Mouse (Mus musculus) erythroblast, embryonic 14.5 days (primary cell): ENCODE measurements around the gene Arl6ip1.

Source experiments
- GATA1 ChIP-seq: IDR thresholded peaks from 2 replicates; pipeline ENCODE4 v1.6.1; 2012; ENCODE audit warnings: low read length, inconsistent platforms, mixed read lengths
- TAL1 ChIP-seq: IDR thresholded peaks from 3 replicates; pipeline ENCODE4 v1.6.1; 2012; ENCODE audit warnings: low read length, inconsistent platforms, mixed read lengths

DNA sequence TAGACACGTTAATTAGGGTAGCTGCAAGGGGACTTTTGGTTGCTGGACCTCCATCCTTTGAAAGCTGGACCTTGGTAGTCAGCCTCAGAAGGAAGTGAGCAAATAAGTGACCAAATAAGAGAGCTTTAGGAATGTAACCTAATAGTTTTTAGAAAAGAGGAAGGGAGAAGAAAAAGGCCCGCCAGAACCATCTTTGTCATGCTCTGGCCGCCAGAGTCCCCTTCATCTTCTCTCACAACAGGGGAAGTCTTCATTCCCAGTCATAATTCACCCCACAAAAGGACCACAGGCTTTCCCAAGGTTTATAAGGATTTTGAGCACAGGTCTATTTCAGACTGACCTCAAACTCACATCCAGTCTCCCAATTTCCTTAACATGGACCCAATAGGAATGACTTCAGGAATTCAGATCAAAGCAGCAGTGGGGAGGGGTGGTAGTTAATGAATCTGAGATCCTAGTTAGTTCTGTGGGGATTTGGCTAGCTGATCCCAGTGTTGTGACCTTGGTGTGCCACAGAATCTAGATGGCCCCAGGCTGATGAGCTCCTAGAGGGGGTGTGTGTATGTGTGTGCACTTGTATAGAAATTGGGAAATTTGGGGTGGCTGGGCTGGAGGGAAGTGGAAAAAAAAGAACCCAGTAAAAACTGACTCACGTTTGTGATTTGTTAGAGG is 11.8 kb downstream of the Arl6ip1 start:
- no peak for TF ChIP-seq GATA1
- no peak for TF ChIP-seq TAL1
